Mouse (Mus musculus) liver, embryonic 14.5 days (tissue): Measurements from ENCODE around the gene Grtp1. TPM values are rescaled to one million over a fixed set of nuclear protein-coding genes. Genes with fewer than 3 reads are reported as not detected.
A peak's percentile ranks its signal among the peaks of the same experiment; 100 is the strongest.

ENCODE experiments used
- ATAC-seq: fragments of 200-750 bp; cut with Nextera tagmentation; 2 replicates; pipeline ENCODE4 v1.8.0; 2017; ENCODE audit warnings: moderate number of reproducible peaks, mild to moderate bottlenecking, moderate library complexity; ENCODE audit not compliant: insufficient read depth
- DNase-seq, 3 experiments: peaks; one replicate each; pipeline ENCODE4 v3.0.0-alpha.2; 2012 to 2013; ENCODE audit warnings: low read depth in 3 of 3, low spot score in 3 of 3
- H3K27ac ChIP-seq: fragments of 300-500 bp; sonication (generic); 2 replicates; pipeline ENCODE4 v1.5.1; 2014; ENCODE audit warnings: moderate library complexity, mild to moderate bottlenecking, control low read depth, inconsistent platforms
- H3K27me3 ChIP-seq: fragments of 300-500 bp; sonication (generic); 2 replicates; pipeline ENCODE4 v1.6.1; 2014; ENCODE audit warnings: mild to moderate bottlenecking, low read length, moderate library complexity; ENCODE audit not compliant: control insufficient read depth, insufficient read depth
- H3K36me3 ChIP-seq: fragments of 300-500 bp; sonication (generic); replicated peaks from 2 replicates; pipeline ENCODE4 v1.6.1; 2014; ENCODE audit warnings: low read depth; ENCODE audit not compliant: control insufficient read depth, insufficient read depth
- H3K4me1 ChIP-seq, 2 experiments: fragments of 200-500 bp in 1 of 2; fragments of 300-500 bp in 1 of 2; sonication (generic) in 1 of 2; replicated peaks; 2 replicates each; pipeline ENCODE4 v1.6.1; 2012 to 2014; ENCODE audit warnings: antibody characterized with exemption in 1 of 2, inconsistent platforms in 1 of 2, low read length in 1 of 2; ENCODE audit not compliant: control insufficient read depth in 2 of 2, insufficient read depth in 2 of 2
- H3K4me2 ChIP-seq: fragments of 300-500 bp; sonication (generic); 2 replicates; pipeline ENCODE4 v1.6.1; 2014; ENCODE audit warnings: low read depth, mild to moderate bottlenecking, control low read depth, moderate library complexity
- H3K4me3 ChIP-seq, 2 experiments: fragments of 200-500 bp in 1 of 2; fragments of 300-500 bp in 1 of 2; sonication (generic) in 1 of 2; 2 replicates each; pipeline ENCODE4 v1.5.1; 2012 to 2014; ENCODE audit warnings: low read depth in 2 of 2, low read length in 2 of 2, mild to moderate bottlenecking in 2 of 2, control low read depth in 1 of 2, inconsistent platforms in 1 of 2, moderate library complexity in 1 of 2; ENCODE audit not compliant: insufficient read depth in 1 of 2
- H3K9ac ChIP-seq: fragments of 300-500 bp; sonication (generic); replicated peaks from 2 replicates; pipeline ENCODE4 v1.6.1; 2014; ENCODE audit warnings: mild to moderate bottlenecking, control low read depth, moderate library complexity
- H3K9me3 ChIP-seq: fragments of 300-500 bp; sonication (generic); 2 replicates; pipeline ENCODE4 v1.6.1; 2016; ENCODE audit warnings: low read length, mixed read lengths; ENCODE audit not compliant: control insufficient read depth
- CTCF ChIP-seq: IDR thresholded peaks from 2 replicates; pipeline ENCODE4 v1.5.1; 2016; ENCODE audit warnings: antibody characterized with exemption, low read depth, control low read depth
- EP300 ChIP-seq: IDR thresholded peaks from 2 replicates; pipeline ENCODE4 v1.6.1; 2016; ENCODE audit warnings: antibody characterized with exemption, low read depth
- WGBS: fragments of 180-500 bp; shearing (Covaris S2); extraction: QIAGEN DNeasy Blood & Tissue Kit; methylation state at CpG from one replicate; pipeline ENCODE4 v1.1.7; 2014; ENCODE audit not compliant: insufficient replicate concordance; 5-methylcytosine and 5-hydroxymethylcytosine counted together
- polyA plus RNA-seq, 2 experiments: library from polyadenylated mRNA; depleted of rRNA in 1 of 2; stranded (reverse) in 1 of 2; unstranded in 1 of 2; fragments of >200 nt; fragmentation: Nextera tagmentation in 1 of 2; extraction: Ambion mirVana in 1 of 2; gene quantifications; 2 replicates each; pipeline versions ENCODE4 v1.2.1 to v1.2.3; 2012 to 2014

Grtp1 gene
- polyA plus RNA-seq, 2 experiments: 5.7 to 9.5 TPM

GRCm38 (mm10) chr8:13158718-13159376 lies 41.6 kb downstream of the Grtp1 start, which contains the start of gene Lamp1:
TSS of gene Lamp1 (plus strand) at chr8:13159161.
- under 1% methylated on average over 34 of the region's 50 CpGs for WGBS
- Histone ChIP-seq H3K27me3 (no peaks in the 10 kb centered on the region), H3K36me3 (no peaks in the 10 kb centered on the region; the same call in 1 of the 2 replicates), H3K9me3 (no peaks in the 10 kb centered on the region), H3K9ac (peak within 1 kb of the TSS; percentile 92), H3K4me2 (peak within 1 kb of the TSS; percentile 86), H3K4me3 (peak within 1 kb of the TSS; percentile 83 to 93), H3K27ac (peak within 1 kb of the TSS; percentile 60), H3K4me1 (peaks cover 30 to 36% of the 10 kb centered on the region in 2 experiments)
- TF ChIP-seq CTCF (no peak), EP300 (peak; percentile 81)
- peak; percentile 85 for ATAC-seq
- DNase-seq: peak; percentile 91 to 94 (median 91)

GRCm38 (mm10) chr8:13156327-13157097 lies 43.9 kb downstream of the Grtp1 start:
- Histone ChIP-seq H3K4me1 (peaks cover 11 to 14% of the 10 kb centered on the region in 2 experiments), H3K9ac (no peak overlapping the region), H3K4me3 (no peak overlapping the region), H3K9me3 (no peaks in the 10 kb centered on the region), H3K36me3 (no peaks in the 10 kb centered on the region), H3K27ac (no peak overlapping the region), H3K27me3 (no peaks in the 10 kb centered on the region), H3K4me2 (no peak overlapping the region)
- TF ChIP-seq EP300 (no peak), CTCF (no peak)
- no peak for ATAC-seq
- no peak for DNase-seq
- 66% methylated on average over 12 of the region's 12 CpGs for WGBS

- no peaks in the 10 kb centered on the region for H3K36me3 ChIP-seq
- H3K27me3 ChIP-seq: no peaks in the 10 kb centered on the region
- ATAC-seq (no peak), DNase-seq (no peak)
- 53% methylated on average over 9 of the region's 9 CpGs for WGBS
- H3K9me3 ChIP-seq: no peaks in the 10 kb centered on the region
- no peak overlapping the region for H3K27ac ChIP-seq
- H3K9ac ChIP-seq: no peak overlapping the region
- H3K4me1 ChIP-seq: peaks cover 3 to 8% of the 10 kb centered on the region in 2 experiments
- no peak overlapping the region for H3K4me2 ChIP-seq
- no peak overlapping the region for H3K4me3 ChIP-seq
- TF ChIP-seq CTCF (no peak), EP300 (no peak)
These were observed 45.1 kb downstream of the Grtp1 start for GRCm38 (mm10) chr8:13155358-13155757.

- no peak for DNase-seq
- no peak for TF ChIP-seq CTCF
- no peak for ATAC-seq
- WGBS: 76% methylated on average over 9 of the region's 9 CpGs
- no peaks in the 10 kb centered on the region for H3K9me3 ChIP-seq
- H3K27me3 ChIP-seq: no peaks in the 10 kb centered on the region
- H3K4me1 ChIP-seq: peaks cover 0 to 6% of the 10 kb centered on the region in 2 experiments; a peak in 2 of 4 replicates
- H3K27ac ChIP-seq: no peak overlapping the region
- H3K4me3 ChIP-seq: no peak overlapping the region
- H3K9ac ChIP-seq: no peak overlapping the region
- H3K36me3 ChIP-seq: peaks cover 3% of the 10 kb centered on the region
- H3K4me2 ChIP-seq: no peak overlapping the region
These were observed 46.3 kb downstream of the Grtp1 start for GRCm38 (mm10) chr8:13154099-13154498.

- Histone ChIP-seq H3K27ac (no peak overlapping the region), H3K9ac (no peak overlapping the region), H3K4me3 (no peak overlapping the region), H3K9me3 (no peaks in the 10 kb centered on the region), H3K4me2 (no peak overlapping the region), H3K36me3 (peaks cover 28% of the 10 kb centered on the region), H3K27me3 (no peaks in the 10 kb centered on the region), H3K4me1 (no peaks in the 10 kb centered on the region)
- 70% methylated on average over 2 of the region's 2 CpGs for WGBS
- ATAC-seq: no peak
- TF ChIP-seq CTCF (no peak), EP300 (no peak)
- no peak for DNase-seq
These were observed 49.5 kb downstream of the Grtp1 start for GRCm38 (mm10) chr8:13150929-13151328.
